Mouse (Mus musculus): ENCODE results near the gene Cox6a2.
"Not testable (repeated sequence)": the region's sequence is repeated elsewhere in the genome, so short reads cannot be mapped to it uniquely, and the experiment has no call there.

Cox6a2 gene

GRCm38 (mm10) chr7:128231741-128232140 lies 25.6 kb upstream of the Cox6a2 start:
- DNase-seq = peak; percentile 22

GRCm38 (mm10) chr7:128220936-128221335 lies 14.7 kb upstream of the Cox6a2 start:
- DNase-seq = no peak

- no peak for DNase-seq
Observed at GRCm38 (mm10) chr7:128219952-128220351, 13.8 kb upstream of the Cox6a2 start.

GRCm38 (mm10) chr7:128209826-128210225 lies 3.6 kb upstream of the Cox6a2 start:
- DNase-seq = no peak

- peak; percentile 51 for DNase-seq
Observed at GRCm38 (mm10) chr7:128208187-128208586, 2.0 kb upstream of the Cox6a2 start.

GRCm38 (mm10) chr7:128205695-128206094 lies 492 bp downstream of the Cox6a2 start:
- no peak for DNase-seq

GRCm38 (mm10) chr7:128204179-128204578 lies 2.0 kb downstream of the Cox6a2 start:
- DNase-seq = no peak

- DNase-seq = no peak
Observed at GRCm38 (mm10) chr7:128203071-128203470, 3.1 kb downstream of the Cox6a2 start.

- DNase-seq = no peak
Observed at GRCm38 (mm10) chr7:128201607-128202006, 4.6 kb downstream of the Cox6a2 start.

GRCm38 (mm10) chr7:128181691-128182090 lies 24.5 kb downstream of the Cox6a2 start:
- DNase-seq = no peak

- DNase-seq = no peak
Observed at GRCm38 (mm10) chr7:128180546-128180945, 25.6 kb downstream of the Cox6a2 start.

- DNase-seq = peak; percentile 36
Observed at GRCm38 (mm10) chr7:128180126-128180525, 26.1 kb downstream of the Cox6a2 start.

GRCm38 (mm10) chr7:128178385-128178784 lies 27.8 kb downstream of the Cox6a2 start:
- no peak for DNase-seq

- DNase-seq = no peak
Observed at GRCm38 (mm10) chr7:128169996-128170395, 36.2 kb downstream of the Cox6a2 start.

GRCm38 (mm10) chr7:128166391-128166790 lies 39.8 kb downstream of the Cox6a2 start:
- DNase-seq = no peak

GRCm38 (mm10) chr7:128164001-128164400 lies 42.2 kb downstream of the Cox6a2 start:
- DNase-seq = no peak

- DNase-seq = not testable (repeated sequence)
Observed at GRCm38 (mm10) chr7:128158688-128159354, 47.4 kb downstream of the Cox6a2 start.
